Mouse (Mus musculus): ENCODE measurements at regions not wholly inside any gene's neighbourhood (a gene's known extent, or its start where the extent isn't known, plus 50 kb on each side); places are given as distances from the start of the nearest gene placed in this dataset.

DNA sequence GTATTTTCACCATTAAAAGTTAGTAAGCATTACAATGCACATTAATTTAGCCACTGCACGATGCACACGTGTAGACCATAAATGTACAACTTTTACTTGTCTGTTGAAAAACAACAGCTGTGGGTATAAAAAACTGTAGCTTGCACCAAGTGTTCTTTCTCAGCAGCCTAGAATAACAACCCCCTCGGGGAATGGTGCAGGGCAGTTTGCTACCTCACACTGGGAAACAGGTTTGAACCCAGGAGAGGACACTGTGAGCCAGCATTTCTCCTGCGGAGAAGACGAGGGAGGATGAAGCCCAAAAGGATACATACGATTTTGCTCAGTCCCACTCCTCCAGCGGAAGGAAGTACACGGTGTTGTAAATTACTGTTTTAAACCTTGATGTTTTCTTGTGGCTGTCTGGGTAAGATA is 65.2 kb upstream of the Usp38 start:
- 30% methylated on average over 8 of the region's 8 CpGs for WGBS
- no peak overlapping the region for H3K27ac ChIP-seq
- ATAC-seq (ENCODE audit: insufficient number of reproducible peaks, low FRiP score, low TSS enrichment, low read depth), result no peak

GRCm38 (mm10) chr8:81069080-81069840 is 54.5 kb upstream of the Usp38 start:
- no peaks in the 10 kb centered on the region for H3K27me3 ChIP-seq
- H3K4me1 ChIP-seq, result no peaks in the 10 kb centered on the region
- no peaks in the 10 kb centered on the region for H3K9me3 ChIP-seq
- no peak overlapping the region for H3K4me3 ChIP-seq
- ATAC-seq (ENCODE audit: insufficient number of reproducible peaks, low FRiP score, low TSS enrichment, low read depth), result no peak
- no peaks in the 10 kb centered on the region for H3K36me3 ChIP-seq
- no peak overlapping the region for H3K27ac ChIP-seq
- no peak overlapping the region for H3K4me2 ChIP-seq
- 70% methylated on average over 5 of the region's 5 CpGs for WGBS
- no peak overlapping the region for H3K9ac ChIP-seq

More for the DNA sequence above, 65.2 kb upstream of the Usp38 start:
- H3K27me3 ChIP-seq, result no peaks in the 10 kb centered on the region
- H3K4me2 ChIP-seq, result no peak overlapping the region
- H3K9ac ChIP-seq, result no peak overlapping the region
- no peaks in the 10 kb centered on the region for H3K9me3 ChIP-seq
- no peaks in the 10 kb centered on the region for H3K36me3 ChIP-seq
- H3K4me1 ChIP-seq, result peaks cover 7% of the 10 kb centered on the region; the same call in 1 of the 2 replicates
- H3K4me3 ChIP-seq, result no peak overlapping the region

DNA sequence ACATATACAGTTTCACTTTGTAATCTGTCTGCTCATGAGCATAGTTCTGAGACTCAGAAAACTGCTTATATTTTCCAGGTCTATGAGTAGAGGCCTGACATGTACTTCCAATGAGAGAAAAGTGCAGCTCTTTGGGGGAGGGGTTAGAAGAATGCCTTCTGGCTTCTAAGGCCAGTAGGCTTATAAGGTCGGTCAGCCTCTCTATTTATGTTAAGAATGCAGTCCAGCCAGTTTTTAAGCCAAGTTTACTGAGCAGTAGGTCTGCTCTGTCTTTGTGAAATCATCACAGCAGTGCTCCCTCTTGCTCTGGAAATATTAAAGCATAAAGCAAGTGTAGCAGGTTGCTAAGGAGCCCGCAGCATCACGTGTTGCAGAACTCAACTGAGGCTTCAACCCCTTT is 53.8 kb upstream of the Usp38 start:
- Histone ChIP-seq H3K4me2 (no peak overlapping the region), H3K4me1 (no peaks in the 10 kb centered on the region), H3K27me3 (no peaks in the 10 kb centered on the region), H3K36me3 (no peaks in the 10 kb centered on the region), H3K27ac (no peak overlapping the region), H3K9me3 (no peaks in the 10 kb centered on the region), H3K9ac (no peak overlapping the region), H3K4me3 (no peak overlapping the region)
- 66% methylated on average over 3 of the region's 3 CpGs for WGBS
- no peak for ATAC-seq (ENCODE audit: insufficient number of reproducible peaks, low FRiP score, low TSS enrichment, low read depth)

- Histone ChIP-seq H3K4me1 (no peaks in the 10 kb centered on the region), H3K36me3 (no peaks in the 10 kb centered on the region), H3K9ac (no peak overlapping the region), H3K4me3 (no peak overlapping the region), H3K4me2 (no peak overlapping the region), H3K9me3 (no peaks in the 10 kb centered on the region), H3K27ac (no peak overlapping the region), H3K27me3 (no peaks in the 10 kb centered on the region)
- WGBS, result 79% methylated on average over 2 of the region's 2 CpGs
- no peak for ATAC-seq (ENCODE audit: insufficient number of reproducible peaks, low FRiP score, low TSS enrichment, low read depth)
Measured at GRCm38 (mm10) chr8:81066765-81067164, 52.0 kb upstream of the Usp38 start.
